Mouse (Mus musculus) erythroblast, embryonic 14.5 days (primary cell): Measurements from ENCODE around the gene Capn15. TPM values are rescaled to one million over a fixed set of nuclear protein-coding genes. Genes with fewer than 3 reads are reported as not detected.

Experiments
- H3K27me3 ChIP-seq: 2 replicates; pipeline ENCODE4 v1.6.1; 2012; ENCODE audit warnings: inconsistent platforms; ENCODE audit not compliant: control insufficient read depth
- H3K36me3 ChIP-seq: 2 replicates; pipeline ENCODE4 v1.6.1; 2012; ENCODE audit warnings: mild to moderate bottlenecking, inconsistent platforms; ENCODE audit not compliant: control insufficient read depth
- H3K4me1 ChIP-seq: 2 replicates; pipeline ENCODE4 v1.6.1; 2012; ENCODE audit warnings: inconsistent platforms; ENCODE audit not compliant: control insufficient read depth
- H3K4me3 ChIP-seq: replicated peaks from 2 replicates; pipeline ENCODE3; 2012; ENCODE audit warnings: moderate library complexity, mild to moderate bottlenecking, inconsistent platforms
- H3K9me3 ChIP-seq: 2 replicates; pipeline ENCODE4 v1.6.1; 2012; ENCODE audit warnings: low read length, inconsistent platforms, mixed read lengths; ENCODE audit not compliant: control insufficient read depth
- GATA1 ChIP-seq: IDR thresholded peaks from 2 replicates; pipeline ENCODE4 v1.6.1; 2012; ENCODE audit warnings: low read length, inconsistent platforms, mixed read lengths
- TAL1 ChIP-seq: IDR thresholded peaks from 3 replicates; pipeline ENCODE4 v1.6.1; 2012; ENCODE audit warnings: low read length, inconsistent platforms, mixed read lengths
- polyA plus RNA-seq: library from polyadenylated mRNA; stranded (reverse); fragments of >175 nt; gene quantifications from 2 replicates; pipeline ENCODE4 v1.2.3, GENCODE M21; 2012

The Capn15 gene
- polyA plus RNA-seq, 1 experiment = 6.3 TPM

GRCm38 (mm10) chr17:26018388-26018787, 32.8 kb upstream of the Capn15 start:
- Histone ChIP-seq H3K4me3 (no peak overlapping the region), H3K36me3 (no peaks in the 10 kb centered on the region; the same call in 1 of the 2 replicates), H3K27me3 (peaks cover 3% of the 10 kb centered on the region), H3K4me1 (peaks cover 29% of the 10 kb centered on the region), H3K9me3 (no peaks in the 10 kb centered on the region)
- TF ChIP-seq TAL1 (no peak), GATA1 (no peak)

GRCm38 (mm10) chr17:26017949-26018348, 32.4 kb upstream of the Capn15 start:
- no peaks in the 10 kb centered on the region for H3K9me3 ChIP-seq
- no peaks in the 10 kb centered on the region; the same call in 1 of the 2 replicates for H3K36me3 ChIP-seq
- peaks cover 3% of the 10 kb centered on the region for H3K27me3 ChIP-seq
- no peak overlapping the region for H3K4me3 ChIP-seq
- H3K4me1 ChIP-seq = peaks cover 25% of the 10 kb centered on the region
- TF ChIP-seq TAL1 (no peak), GATA1 (no peak)

- Histone ChIP-seq H3K9me3 (no peaks in the 10 kb centered on the region), H3K27me3 (peaks cover 3% of the 10 kb centered on the region), H3K4me1 (peaks cover 21% of the 10 kb centered on the region)
Observed at GRCm38 (mm10) chr17:26017021-26017420, 31.4 kb upstream of the Capn15 start.

GRCm38 (mm10) chr17:26013711-26014110, 28.1 kb upstream of the Capn15 start:
- TF ChIP-seq TAL1 (no peak), GATA1 (no peak)
- no peaks in the 10 kb centered on the region; the same call in 1 of the 2 replicates for H3K36me3 ChIP-seq
- H3K9me3 ChIP-seq = no peaks in the 10 kb centered on the region
- peaks cover 2% of the 10 kb centered on the region for H3K27me3 ChIP-seq
- no peak overlapping the region for H3K4me3 ChIP-seq
- H3K4me1 ChIP-seq = peaks cover 37% of the 10 kb centered on the region

More at GRCm38 (mm10) chr17:26017021-26017420, 31.4 kb upstream of the Capn15 start:
- TF ChIP-seq GATA1 (no peak), TAL1 (no peak)
- Histone ChIP-seq H3K36me3 (no peaks in the 10 kb centered on the region; the same call in 1 of the 2 replicates), H3K4me3 (no peak overlapping the region)

GRCm38 (mm10) chr17:26011841-26012460, 26.4 kb upstream of the Capn15 start:
- peak overlapping the region; percentile 62 for H3K4me3 ChIP-seq
- peaks cover 41% of the 10 kb centered on the region for H3K4me1 ChIP-seq
- H3K9me3 ChIP-seq = no peaks in the 10 kb centered on the region
- TF ChIP-seq TAL1 = peak; percentile 58
- TF ChIP-seq GATA1 = no peak
- no peaks in the 10 kb centered on the region; the same call in 1 of the 2 replicates for H3K36me3 ChIP-seq
- H3K27me3 ChIP-seq = peaks cover 16% of the 10 kb centered on the region

GRCm38 (mm10) chr17:26009540-26009939, 23.9 kb upstream of the Capn15 start:
- peaks cover 62% of the 10 kb centered on the region for H3K4me1 ChIP-seq
- TF ChIP-seq TAL1 (no peak), GATA1 (no peak; the same call in 1 of the 2 replicates)
- peaks cover 35% of the 10 kb centered on the region for H3K27me3 ChIP-seq
- H3K9me3 ChIP-seq = no peaks in the 10 kb centered on the region
- H3K36me3 ChIP-seq = no peaks in the 10 kb centered on the region; the same call in 1 of the 2 replicates
- H3K4me3 ChIP-seq = no peak overlapping the region

- no peak for TF ChIP-seq TAL1
- TF ChIP-seq GATA1 = no peak
- peaks cover 35% of the 10 kb centered on the region for H3K27me3 ChIP-seq
- no peaks in the 10 kb centered on the region; the same call in 1 of the 2 replicates for H3K36me3 ChIP-seq
- H3K9me3 ChIP-seq = no peaks in the 10 kb centered on the region
- H3K4me3 ChIP-seq = no peak overlapping the region
- H3K4me1 ChIP-seq = peaks cover 68% of the 10 kb centered on the region
Observed at GRCm38 (mm10) chr17:26008787-26009186, 23.2 kb upstream of the Capn15 start.

- Histone ChIP-seq H3K4me1 (peaks cover 71% of the 10 kb centered on the region), H3K9me3 (no peaks in the 10 kb centered on the region), H3K36me3 (no peaks in the 10 kb centered on the region), H3K27me3 (peaks cover 35% of the 10 kb centered on the region), H3K4me3 (no peak overlapping the region)
- TF ChIP-seq GATA1 = no peak
- TF ChIP-seq TAL1 = no peak
Observed at GRCm38 (mm10) chr17:26008331-26008730, 22.7 kb upstream of the Capn15 start.

GRCm38 (mm10) chr17:26007646-26008045, 22.1 kb upstream of the Capn15 start:
- Histone ChIP-seq H3K9me3 (no peaks in the 10 kb centered on the region), H3K4me3 (no peak overlapping the region), H3K4me1 (peaks cover 73% of the 10 kb centered on the region), H3K27me3 (peaks cover 35% of the 10 kb centered on the region), H3K36me3 (no peaks in the 10 kb centered on the region)
- TF ChIP-seq TAL1 (no peak), GATA1 (no peak)
